Mouse (Mus musculus) cerebellum, adult 18-20 months (tissue): ENCODE measurements at regions not wholly inside any gene's neighbourhood (a gene's known extent, or its start where the extent isn't known, plus 50 kb on each side); places are given as distances from the start of the nearest gene placed in this dataset.
"Not testable (repeated sequence)": the region's sequence is repeated elsewhere in the genome, so short reads cannot be mapped to it uniquely, and the experiment has no call there.

Experiments used
- DNase-seq, 2 experiments: peaks; one replicate each; pipeline ENCODE4 v3.0.0; 2021

- DNase-seq = no peak
Observed at GRCm38 (mm10) chr10:96685991-96686601, 69.3 kb downstream of the Btg1 start.

- peak in 1 of 2 experiments; percentile 25 for DNase-seq
Observed at GRCm38 (mm10) chr10:96686659-96687440, 70.0 kb downstream of the Btg1 start.

- DNase-seq = no peak
Observed at GRCm38 (mm10) chr10:96687441-96687772, 70.6 kb downstream of the Btg1 start.

- DNase-seq = no peak
Observed at GRCm38 (mm10) chr10:96689976-96690867, 73.4 kb downstream of the Btg1 start.

- no peak for DNase-seq
Observed at GRCm38 (mm10) chr10:96690868-96691302, 74.1 kb downstream of the Btg1 start.

GRCm38 (mm10) chr10:96691319-96691870, 74.6 kb downstream of the Btg1 start:
- no peak for DNase-seq

- DNase-seq = no peak
Observed at GRCm38 (mm10) chr10:96692821-96693220, 76.0 kb downstream of the Btg1 start.

- no peak for DNase-seq
Observed at GRCm38 (mm10) chr10:96693766-96694165, 77.0 kb downstream of the Btg1 start.

GRCm38 (mm10) chr10:96696571-96696970, 79.8 kb downstream of the Btg1 start:
- DNase-seq = no peak

GRCm38 (mm10) chr10:96697781-96698180, 81.0 kb downstream of the Btg1 start:
- DNase-seq = peak; percentile 36 to 39

- DNase-seq = no peak
Observed at GRCm38 (mm10) chr10:96706656-96707055, 89.8 kb downstream of the Btg1 start.

- DNase-seq = no peak
Observed at GRCm38 (mm10) chr10:96708471-96708870, 91.7 kb downstream of the Btg1 start.

GRCm38 (mm10) chr10:96709698-96710356, 93.0 kb downstream of the Btg1 start:
- DNase-seq = no peak

- DNase-seq = no peak
Observed at GRCm38 (mm10) chr10:96711993-96712392, 95.2 kb downstream of the Btg1 start.

- no peak for DNase-seq
Observed at GRCm38 (mm10) chr10:96714702-96715101, 97.9 kb downstream of the Btg1 start.

GRCm38 (mm10) chr10:96717281-96717680, 100.5 kb downstream of the Btg1 start:
- no peak for DNase-seq

GRCm38 (mm10) chr10:96718706-96719105, 101.9 kb downstream of the Btg1 start:
- DNase-seq = not testable (repeated sequence)

- peak in 1 of 2 experiments; percentile 29 for DNase-seq
Observed at GRCm38 (mm10) chr10:96720281-96720711, 103.5 kb downstream of the Btg1 start.

- DNase-seq = no peak
Observed at GRCm38 (mm10) chr10:96720956-96721688, 104.3 kb downstream of the Btg1 start.

GRCm38 (mm10) chr10:96722491-96722890, 105.7 kb downstream of the Btg1 start:
- DNase-seq = peak; percentile 47 to 52

- no peak for DNase-seq
Observed at GRCm38 (mm10) chr10:96723071-96723470, 106.3 kb downstream of the Btg1 start.
